11 mouse cellular contexts compared by ENCODE assay signal in genomic region chr10:110762134-110762884, GRCm38 (mm10). TPM values are rescaled to one million over a fixed set of nuclear protein-coding genes. Genes with fewer than 3 reads are reported as not detected.
DNase-seq lines count a peak whose midpoint lies in the region; ATAC-seq and TF ChIP-seq lines count a peak whose summit lies in the region.
"Had no signal": no experiment of that assay in that cellular context is flagged by ENCODE, and none has a peak within 500 bp of the region (broad histone marks: within the 10 kb centered on the region; RNA-seq: fewer than 3 reads in every experiment).

No protein-coding gene starts in this region.

- ATAC-seq in neural tube, embryonic 13.5 days (ENCODE audit: low read depth), result peak; percentile 70

- H3K4me2 ChIP-seq in neural tube, embryonic 13.5 days, result peak overlapping the region; percentile 33

- intact Hi-C loops in left cerebral cortex, adult 2 months (cut with DNase I), result no loop called here
- intact Hi-C loops in left cerebral cortex, postnatal 36 days (cut with DNase I), result no loop called here

- H3K36me3 ChIP-seq in hindbrain, embryonic 10.5 days, result peaks cover 99% of the 10 kb centered on the region
- peaks cover 53% of the 10 kb centered on the region for H3K36me3 ChIP-seq in neural tube, embryonic 13.5 days
- peaks cover 98% of the 10 kb centered on the region for H3K36me3 ChIP-seq in limb, embryonic 10.5 days

- peaks cover 6% of the 10 kb centered on the region for H3K9me3 ChIP-seq in hindbrain, embryonic 10.5 days
- H3K9me3 ChIP-seq in neural tube, embryonic 13.5 days, result 0 out of 2 replicates have a peak, but pooled peaks cover 8% of the 10 kb centered on the region
- H3K9me3 ChIP-seq in limb, embryonic 10.5 days (replicated peaks), result no peaks in the 10 kb centered on the region
- H3K9me3 ChIP-seq: G1E had no signal

- TF ChIP-seq CTCF in left cerebral cortex, adult 2 months (IDR thresholded peaks at IDR 0.05), result peak; percentile 7

- DNase-seq in left cerebral cortex, adult 2 months (ENCODE audit: extremely low spot score in 1 of 2, low spot score in 2 of 2), result no peak
- DNase-seq in left cerebral cortex, postnatal 36 days (ENCODE audit: low spot score in 2 of 2), result no peak
- peak; percentile 78 for DNase-seq in cerebellum, adult 11-12 months
- DNase-seq in hindbrain, embryonic 10.5 days (ENCODE audit: low spot score), result peak; percentile 43
- no peak for DNase-seq in adrenal gland, postnatal 25 days
- DNase-seq in limb, embryonic 10.5 days (ENCODE audit: low spot score), result no peak
- no peak for DNase-seq in kidney, adult 8-10 months
- DNase-seq: kidney, postnatal 4 days had no signal

- peak overlapping the region; percentile 42; the same call in 1 of the 2 replicates for H3K9ac ChIP-seq in neural tube, embryonic 13.5 days
- H3K9ac ChIP-seq: liver, embryonic 14.5 days had no signal

- no peak overlapping the region for H3K4me3 ChIP-seq in left cerebral cortex, adult 2 months
- H3K4me3 ChIP-seq in hindbrain, embryonic 10.5 days, result no peak overlapping the region
- H3K4me3 ChIP-seq in neural tube, embryonic 13.5 days, result 0 out of 2 replicates have a peak overlapping the region, but pooled peaks have one; percentile 2
- H3K4me3 ChIP-seq in limb, embryonic 10.5 days, result no peak overlapping the region

- H3K27me3 ChIP-seq in hindbrain, embryonic 10.5 days (ENCODE audit: insufficient read depth, poor library complexity, severe bottlenecking), result no peaks in the 10 kb centered on the region
- H3K27me3 ChIP-seq in neural tube, embryonic 13.5 days, result no peaks in the 10 kb centered on the region
- no peaks in the 10 kb centered on the region for H3K27me3 ChIP-seq in limb, embryonic 10.5 days (ENCODE audit: low read depth, poor library complexity, severe bottlenecking)

- H3K4me1 ChIP-seq in hindbrain, embryonic 10.5 days (replicated peaks), result peaks cover 6% of the 10 kb centered on the region; the same call in 1 of the 2 replicates
- peaks cover 14% of the 10 kb centered on the region; the same call in 1 of the 2 replicates for H3K4me1 ChIP-seq in neural tube, embryonic 13.5 days (replicated peaks)
- H3K4me1 ChIP-seq in limb, embryonic 10.5 days, result no peaks in the 10 kb centered on the region

- no peak overlapping the region for H3K27ac ChIP-seq in left cerebral cortex, adult 2 months
- H3K27ac ChIP-seq in hindbrain, embryonic 10.5 days, result peak overlapping the region; percentile 40; the same call in 1 of the 2 replicates
- 0 out of 2 replicates have a peak overlapping the region, but pooled peaks have one; percentile 10 for H3K27ac ChIP-seq in neural tube, embryonic 13.5 days (replicated peaks)
- no peak overlapping the region for H3K27ac ChIP-seq in limb, embryonic 10.5 days
- H3K27ac ChIP-seq: liver, embryonic 14.5 days had no signal

- 65% methylated on average over 16 of the region's 16 CpGs for WGBS in hindbrain, embryonic 10.5 days
- 40% methylated on average over 16 of the region's 16 CpGs for WGBS in neural tube, embryonic 13.5 days
- WGBS in limb, embryonic 10.5 days, result 93% methylated on average over 16 of the region's 16 CpGs

RNA-seq across cellular contexts. Expression of gene E2f7, which starts 17.1 kb away (rescaled TPM):
- total RNA-seq in left cerebral cortex, adult 2 months (2021), result under 1 TPM; 0.47 to 0.50 TPM
- 1 to 10 TPM in 1 of 2 experiments, under 1 TPM in 1; 0.99 to 1.5 TPM for total RNA-seq in left cerebral cortex, postnatal 36 days (2021)
- polyA plus RNA-seq in hindbrain, embryonic 10.5 days (2016; fragmentation: Nextera tagmentation; extraction: Ambion mirVana), result 35.2 and 47.0 TPM in 2 replicates
- 6.9 and 9.3 TPM in 2 replicates for polyA plus RNA-seq in neural tube, embryonic 13.5 days (2015; fragmentation: Nextera tagmentation; extraction: Ambion mirVana)
- total RNA-seq in adrenal gland, postnatal 25 days (2021), result 2.8 and 2.9 TPM in 2 replicates
- polyA plus RNA-seq in limb, embryonic 10.5 days (2016; fragmentation: Nextera tagmentation; extraction: Ambion mirVana), result 44.7 and 46.6 TPM in 2 replicates

Comparison
In these comparisons a context has a peak if more than half of its experiments do, and no peak if none do; other contexts are left out.
1. DNase-seq: peak in cerebellum, adult 11-12 months (single experiment) and hindbrain, embryonic 10.5 days (single experiment); none in left cerebral cortex, adult 2 months (0 of 2), left cerebral cortex, postnatal 36 days (0 of 2), adrenal gland, postnatal 25 days (single experiment), limb, embryonic 10.5 days (single experiment) and kidney, adult 8-10 months (0 of 2).
2. H3K27ac ChIP-seq: peak in hindbrain, embryonic 10.5 days (single experiment) and neural tube, embryonic 13.5 days (single experiment); none in left cerebral cortex, adult 2 months (single experiment) and limb, embryonic 10.5 days (single experiment).